Mouse (Mus musculus) E14TG2a.4 (cell line): ENCODE measurements at regions not wholly inside any gene's neighbourhood (a gene's known extent, or its start where the extent isn't known, plus 50 kb on each side); places are given as distances from the start of the nearest gene placed in this dataset.

Source experiments
- CTCF ChIP-seq: conservative IDR thresholded peaks from 2 replicates; pipeline ENCODE4 v1.5.1; 2014; ENCODE audit warnings: low read length
- NANOG ChIP-seq: IDR thresholded peaks from 2 replicates; pipeline ENCODE4 v1.6.1; 2014; ENCODE audit warnings: borderline replicate concordance, low read length, mixed read lengths

DNA sequence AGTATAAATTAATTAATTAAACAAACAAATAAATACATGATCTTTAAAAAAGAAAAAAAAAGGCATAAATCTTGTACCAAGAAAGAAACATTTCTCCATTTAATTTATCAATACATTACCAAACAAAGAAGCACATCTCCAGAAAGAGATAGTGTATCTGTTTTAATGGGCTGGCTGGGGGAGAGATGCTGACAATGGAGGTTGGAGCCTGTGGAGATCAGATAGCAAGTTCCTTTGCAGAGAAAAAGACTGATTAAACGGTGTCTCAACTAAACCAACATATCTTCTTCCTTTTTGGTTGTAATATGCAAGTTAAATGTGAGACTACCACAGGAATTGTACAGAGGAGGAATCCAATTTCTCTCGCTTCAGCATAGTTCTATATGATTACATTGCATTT lies 433.5 kb upstream of the Htr2c start:
- no peak for TF ChIP-seq CTCF
- TF ChIP-seq NANOG, result no peak
